Mouse (Mus musculus) gastrocnemius, adult 8-10 months (tissue): ENCODE measurements at regions not wholly inside any gene's neighbourhood (a gene's known extent, or its start where the extent isn't known, plus 50 kb on each side); places are given as distances from the start of the nearest gene placed in this dataset.
A peak's percentile ranks its signal among the peaks of the same experiment; 100 is the strongest.

ENCODE experiments used
- DNase-seq, 2 experiments: peaks; one replicate each; pipeline ENCODE4 v3.0.0; 2022; ENCODE audit warnings: low spot score in 2 of 2

DNA sequence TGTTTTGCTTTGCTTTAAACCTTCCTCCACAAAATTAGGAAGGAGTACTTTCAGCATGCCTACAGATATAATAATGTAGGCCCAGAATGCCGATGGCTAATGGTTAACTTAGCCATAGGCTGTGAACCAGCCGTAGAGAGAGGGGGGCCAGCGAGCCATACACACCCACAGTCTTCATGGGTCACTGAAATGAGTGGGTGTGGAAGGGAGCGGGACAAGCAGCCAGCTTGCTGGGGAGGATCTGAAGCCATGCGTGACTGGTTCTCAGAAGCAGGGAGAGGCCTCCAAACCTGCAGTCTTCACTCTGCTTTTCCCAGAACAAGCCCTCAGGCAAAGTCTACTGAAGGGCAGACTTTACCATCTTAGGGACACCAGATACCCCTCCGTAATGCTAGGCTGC, 50.8 kb upstream of the Ptpn13 start:
- no peak for DNase-seq

DNA sequence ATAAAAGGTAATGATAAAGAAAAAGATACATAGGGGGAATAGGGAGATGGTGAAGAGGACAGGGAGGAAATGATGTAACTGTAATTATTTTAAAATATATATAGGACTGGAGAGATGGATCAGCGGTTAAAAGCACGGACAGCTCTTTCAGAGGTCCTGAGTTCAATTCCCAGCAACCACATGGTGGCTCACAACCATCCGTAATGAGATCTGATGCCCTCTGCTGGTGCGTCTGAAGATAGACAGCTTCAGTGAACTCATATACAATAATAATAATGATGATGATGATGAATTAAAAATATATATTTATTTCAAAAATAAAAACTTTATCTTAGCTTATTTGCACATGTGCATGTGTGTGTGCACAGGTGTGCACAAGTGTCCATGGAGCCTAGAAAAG, 51.9 kb upstream of the Ptpn13 start:
- DNase-seq = no peak

DNA sequence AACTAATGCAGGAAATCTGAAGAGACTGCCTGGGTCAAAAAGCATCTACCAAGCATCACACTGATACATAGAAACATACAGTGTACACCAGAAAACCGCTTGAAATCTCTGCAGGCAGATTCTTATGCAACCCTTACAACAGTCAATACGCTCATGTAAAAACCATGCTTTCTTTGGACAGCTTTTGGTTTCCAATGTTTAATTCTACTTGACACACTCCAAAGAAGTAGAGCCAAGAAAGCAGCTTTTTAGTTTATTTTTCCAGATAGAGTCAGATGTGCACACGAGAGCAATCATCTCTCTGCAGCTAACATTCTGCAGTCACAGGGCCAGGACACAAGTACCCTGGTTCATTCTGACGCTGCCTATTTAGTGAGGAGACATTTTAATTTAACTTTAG, 54.5 kb upstream of the Ptpn13 start:
- DNase-seq = no peak

DNA sequence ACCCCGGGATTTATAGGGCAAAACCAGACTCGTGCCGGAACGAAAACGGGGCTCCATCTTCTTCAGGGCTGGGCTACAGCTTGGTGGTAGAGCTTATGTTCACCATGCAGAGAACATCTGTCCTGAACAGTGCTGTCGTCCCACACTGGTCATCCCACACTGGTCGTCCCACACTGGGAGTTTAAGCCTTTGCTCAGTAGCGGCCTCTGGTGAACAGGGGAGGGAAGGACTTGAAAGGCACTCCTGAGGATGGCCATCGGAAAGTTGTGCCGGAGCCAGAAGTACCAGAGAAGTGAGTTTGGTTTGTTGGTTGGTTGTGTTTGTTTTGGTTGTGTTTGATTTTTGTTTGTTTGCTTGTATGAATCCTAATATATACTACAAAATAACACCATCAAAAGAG, 56.0 kb upstream of the Ptpn13 start:
- DNase-seq = no peak

DNA sequence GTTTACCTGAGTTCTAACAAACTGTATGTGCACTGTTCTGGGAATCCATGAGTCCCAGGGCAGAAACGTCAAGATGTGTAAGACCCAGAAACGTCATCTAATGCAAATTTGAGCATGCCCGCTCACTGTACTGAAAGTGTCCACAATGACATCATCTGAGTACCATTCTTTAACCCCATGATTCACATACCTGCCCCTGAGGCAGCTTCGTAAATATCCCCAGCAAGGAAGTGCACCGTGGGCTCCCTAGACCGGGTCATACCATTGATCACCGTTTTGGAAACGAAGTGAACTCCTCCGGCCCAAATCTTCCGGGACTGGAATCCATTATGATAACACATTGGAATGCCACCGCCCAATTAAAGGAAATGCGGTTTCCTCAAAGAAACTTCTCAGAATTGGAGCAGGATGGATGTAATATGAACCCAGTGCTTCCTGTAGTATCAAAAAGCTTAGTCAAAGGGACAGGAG, 57.8 kb upstream of the Ptpn13 start:
- no peak for DNase-seq

DNA sequence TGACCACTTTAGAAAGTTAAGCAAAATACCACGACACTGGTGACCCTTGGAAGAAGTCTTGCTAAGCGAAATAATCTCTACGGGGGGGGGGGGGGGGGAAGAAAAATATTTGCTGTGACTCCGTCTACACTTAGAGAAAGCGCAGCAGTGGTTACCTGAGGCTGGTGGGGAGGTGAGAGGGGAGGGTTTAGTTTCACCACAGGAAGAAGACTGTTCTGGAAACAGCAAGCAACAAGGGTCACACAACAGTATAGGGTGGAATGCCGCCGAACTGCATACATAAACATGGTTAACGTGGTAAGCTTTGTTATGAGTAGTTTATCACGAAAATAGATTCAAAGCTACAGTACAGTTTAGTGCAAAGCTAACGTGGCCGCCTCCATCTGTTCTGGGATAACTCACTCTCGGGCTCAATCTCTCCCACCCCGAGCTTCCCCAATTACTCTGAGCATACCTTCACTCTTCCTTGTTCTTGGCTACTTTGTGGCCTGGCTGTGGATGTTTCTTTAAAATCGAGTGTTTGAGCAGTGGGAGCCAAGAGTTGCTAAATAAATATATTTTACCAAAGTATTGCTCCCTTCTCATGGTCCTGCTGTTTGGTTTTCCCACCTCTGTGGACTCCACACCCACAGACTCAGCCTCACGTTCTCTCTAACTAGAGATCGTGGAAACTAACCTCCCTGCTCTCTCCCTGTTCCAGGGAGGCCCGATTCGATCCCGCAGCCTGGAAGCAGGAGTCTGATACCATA, 59.1 kb upstream of the Ptpn13 start:
- no peak for DNase-seq

DNA sequence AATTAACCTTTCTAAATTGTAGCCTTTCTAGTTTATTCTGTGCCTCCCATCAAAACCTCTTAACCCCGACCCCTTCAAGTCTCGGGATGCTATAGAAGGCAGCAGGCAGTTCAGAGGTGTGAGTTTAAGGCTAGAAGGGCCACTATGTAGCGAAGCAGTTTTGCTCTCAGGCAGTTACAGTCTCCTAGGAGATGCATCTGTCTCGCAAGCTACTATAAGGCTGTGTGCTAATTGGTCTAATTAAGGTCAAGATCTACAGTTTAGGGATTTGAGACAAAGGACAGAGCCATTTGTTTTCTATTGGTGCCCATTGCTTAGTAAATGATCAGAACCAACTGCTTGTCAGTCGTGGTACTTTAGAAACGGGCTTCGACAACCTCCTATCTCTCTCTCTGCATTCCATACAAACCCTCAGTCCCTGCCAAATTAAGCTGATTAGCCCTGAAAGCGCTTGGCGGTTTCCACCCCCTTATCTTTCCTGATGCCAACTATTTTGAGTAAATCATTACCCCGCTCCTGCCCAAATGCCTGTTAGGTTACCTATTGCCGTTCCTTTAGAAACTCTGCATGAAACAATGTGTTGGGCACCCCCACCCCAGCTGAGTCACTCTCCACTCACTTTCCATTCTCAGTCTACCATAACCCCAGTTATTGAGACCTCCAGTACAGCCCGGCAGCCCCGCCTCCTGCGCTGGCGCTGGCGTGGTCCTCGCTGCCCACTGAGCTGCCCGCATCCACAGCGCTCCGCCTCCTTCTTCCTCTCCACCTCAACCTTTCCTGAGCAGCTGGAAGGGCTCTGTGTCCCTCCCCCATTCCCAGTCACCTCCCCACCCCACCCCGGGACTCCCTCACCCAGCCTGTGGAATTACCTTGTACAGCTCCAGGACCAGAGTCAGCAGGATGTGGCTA, 59.9 kb upstream of the Ptpn13 start:
- no peak for DNase-seq

DNA sequence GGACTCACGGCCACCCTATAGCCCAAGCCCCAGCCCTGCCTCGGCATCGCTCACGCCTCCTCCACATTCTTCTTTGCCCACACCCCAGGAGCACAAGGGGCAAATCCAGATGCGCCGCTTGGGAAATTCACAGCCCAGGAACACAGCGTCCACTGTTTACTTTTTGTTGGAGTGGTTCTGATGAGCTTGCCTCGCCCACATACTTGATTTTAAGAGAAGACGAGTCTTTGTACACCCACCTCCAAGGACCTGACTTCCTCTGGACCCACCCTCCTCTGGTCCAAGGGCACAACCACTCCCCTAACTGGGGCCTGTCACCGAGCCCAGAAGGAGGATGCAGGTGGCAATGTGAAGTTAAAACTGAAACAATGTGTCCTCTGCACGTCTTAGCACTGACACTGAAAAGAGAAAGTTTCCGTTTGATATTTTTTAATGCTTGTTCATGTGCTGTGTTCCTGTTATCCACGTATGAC, 64.2 kb upstream of the Ptpn13 start:
- no peak for DNase-seq

DNA sequence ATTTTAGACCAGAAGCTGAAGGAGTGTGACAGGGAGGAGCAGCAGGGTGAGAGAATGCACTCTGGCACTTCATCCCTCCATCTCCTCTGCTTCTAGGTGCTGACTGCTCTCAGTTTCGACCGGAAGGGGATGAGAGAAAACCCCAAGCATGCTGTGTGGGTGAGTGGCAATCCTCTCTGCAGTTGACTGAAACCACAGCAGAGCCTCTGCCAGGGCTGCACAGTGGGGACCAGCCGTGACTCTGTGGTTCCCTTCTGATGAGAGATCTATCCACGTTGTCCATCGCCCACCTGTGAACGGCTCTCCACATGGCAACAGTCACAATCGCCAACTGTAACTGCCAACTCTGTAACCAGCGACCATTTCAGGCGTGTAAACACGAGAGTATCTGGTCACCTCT, 64.6 kb upstream of the Ptpn13 start:
- DNase-seq = no peak

DNA sequence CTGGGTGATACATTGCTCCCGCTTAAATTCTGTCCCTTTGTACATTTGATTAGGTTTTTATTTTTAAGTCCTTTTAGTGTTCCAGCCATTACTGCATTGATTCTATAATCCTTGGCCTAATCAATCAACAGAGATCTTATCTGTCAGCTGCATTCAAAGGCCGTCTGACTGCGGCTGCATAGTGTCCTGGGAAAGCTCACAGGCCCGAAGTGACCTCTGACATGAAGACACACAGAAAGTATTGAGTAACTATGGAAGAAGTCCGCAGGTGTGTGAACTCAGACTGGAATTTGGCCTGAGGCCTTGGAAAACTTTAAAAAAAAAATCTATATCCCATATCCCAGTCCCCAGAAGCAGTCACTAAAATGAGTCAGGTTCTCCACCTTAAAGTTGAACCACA, 67.4 kb upstream of the Ptpn13 start:
- no peak for DNase-seq

DNA sequence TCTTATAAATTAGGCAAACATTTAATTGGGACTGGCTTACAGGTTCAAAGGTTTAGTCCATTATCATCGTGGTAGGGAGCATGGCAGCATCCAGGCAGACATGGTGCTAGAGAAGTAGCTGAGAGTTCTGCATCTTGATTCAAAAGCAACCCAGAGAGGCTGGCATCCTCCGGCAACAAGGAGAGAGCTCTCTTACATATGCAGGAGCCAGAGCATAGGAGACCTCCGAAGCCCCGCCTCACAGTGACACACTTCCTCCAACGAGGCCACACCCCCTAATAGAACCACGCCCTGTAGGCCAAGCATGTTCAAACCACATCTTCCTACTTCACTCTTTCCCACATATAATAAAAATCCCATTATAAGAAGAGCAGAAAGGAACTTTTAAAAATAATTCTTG, 68.5 kb upstream of the Ptpn13 start:
- DNase-seq = peak in 1 of 2 experiments; percentile 16

DNA sequence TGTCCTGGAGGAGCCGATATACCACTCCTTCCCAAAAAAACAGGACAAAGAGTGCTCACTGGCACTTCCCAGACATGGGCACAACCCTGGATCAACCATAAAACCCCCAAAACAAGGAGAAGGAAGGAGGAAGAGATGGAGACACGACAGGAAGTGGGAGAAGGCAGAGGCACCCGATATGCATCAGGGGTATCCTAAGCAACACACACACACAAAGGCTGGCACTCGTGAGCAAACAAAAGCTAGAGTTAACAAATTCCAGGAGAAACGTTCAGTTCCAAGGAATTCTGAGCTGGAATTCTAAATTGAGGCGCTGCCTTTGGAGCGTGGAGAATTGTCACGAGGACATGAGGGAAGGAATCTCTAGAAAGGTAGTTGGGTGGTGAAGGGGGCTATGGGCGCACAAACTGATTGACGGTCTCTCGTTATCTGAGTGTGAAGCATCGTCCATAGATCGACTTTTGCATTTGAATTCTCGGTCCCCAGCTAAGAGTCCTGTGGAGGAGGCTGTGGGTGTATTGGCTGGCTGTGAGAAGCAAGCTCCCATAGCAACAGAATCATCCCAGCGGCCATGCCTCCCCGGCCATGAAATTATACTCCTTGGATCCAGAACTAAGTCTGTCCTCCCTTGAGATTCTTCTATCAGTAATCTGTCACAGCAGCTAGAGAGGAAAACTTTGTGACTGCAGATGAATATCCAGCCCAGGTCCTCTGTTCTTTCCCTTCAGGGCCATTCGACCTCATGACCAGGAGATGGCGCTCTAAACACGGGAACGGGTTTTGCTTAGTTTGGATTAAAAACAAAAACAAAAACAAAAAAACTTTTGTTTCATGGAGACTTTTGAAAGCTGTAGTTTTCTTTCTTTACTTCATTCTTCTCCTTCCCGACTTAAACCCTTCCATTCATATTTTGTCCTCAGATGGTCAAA, 69.4 kb upstream of the Ptpn13 start:
- DNase-seq = no peak

DNA sequence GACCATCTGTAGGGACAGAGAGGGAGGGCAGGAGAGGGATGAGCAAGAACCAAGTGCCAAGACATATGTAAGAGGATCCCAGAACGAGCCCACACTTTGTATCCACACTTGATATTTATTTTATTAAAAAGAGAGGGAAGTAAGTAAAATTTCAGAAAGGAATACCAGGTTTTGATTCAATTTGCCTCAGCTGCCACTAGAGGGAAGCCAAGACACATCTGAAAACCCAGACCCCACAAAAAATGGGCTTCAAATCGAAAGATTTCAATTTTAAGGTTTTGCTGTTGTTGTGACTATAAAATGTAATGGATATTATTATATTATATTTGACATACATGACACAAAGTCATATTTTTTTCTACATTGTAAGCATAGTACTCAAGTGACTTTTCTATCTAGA, 81.1 kb upstream of the Ptpn13 start:
- DNase-seq = no peak

DNA sequence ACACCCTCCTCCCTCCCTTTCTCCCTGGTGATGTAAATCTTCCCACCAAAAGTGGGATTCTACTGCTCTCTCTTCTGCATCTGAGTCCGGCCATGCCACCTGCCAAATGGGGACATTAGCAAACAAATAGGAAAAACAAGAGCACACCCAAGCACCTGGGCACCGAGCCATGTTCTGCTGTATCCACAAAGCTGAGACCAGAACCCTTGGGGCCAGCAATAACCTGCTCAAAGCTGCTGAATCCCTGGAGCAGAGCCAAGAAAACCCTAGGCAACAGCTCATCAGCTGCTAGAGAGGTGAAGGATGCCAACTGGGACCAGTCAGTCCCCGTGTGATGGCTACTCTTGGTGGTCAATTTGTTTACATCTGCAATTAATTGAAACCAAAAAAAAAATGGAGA, 83.5 kb upstream of the Ptpn13 start:
- peak in 1 of 2 experiments; percentile 16 for DNase-seq

DNA sequence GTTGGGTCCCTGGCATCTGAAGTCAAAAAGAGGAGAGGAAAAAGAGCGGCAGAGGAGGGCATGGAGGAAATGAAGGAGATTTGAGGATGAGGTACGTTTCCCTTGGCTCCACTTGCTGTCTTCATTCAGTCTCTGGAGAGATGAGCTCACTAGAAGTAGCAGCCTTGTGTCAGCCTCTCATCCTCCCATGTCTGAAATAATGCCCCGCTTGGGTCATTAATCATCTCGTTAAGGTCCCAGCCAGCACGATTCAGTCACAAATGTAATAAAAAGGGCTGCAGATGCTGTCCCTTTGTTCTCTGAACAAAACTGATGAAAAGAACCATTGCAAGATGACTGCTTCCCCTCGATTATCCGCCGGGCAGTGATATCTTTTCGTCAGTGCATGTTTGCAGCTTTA, 84.4 kb upstream of the Ptpn13 start:
- DNase-seq = no peak

DNA sequence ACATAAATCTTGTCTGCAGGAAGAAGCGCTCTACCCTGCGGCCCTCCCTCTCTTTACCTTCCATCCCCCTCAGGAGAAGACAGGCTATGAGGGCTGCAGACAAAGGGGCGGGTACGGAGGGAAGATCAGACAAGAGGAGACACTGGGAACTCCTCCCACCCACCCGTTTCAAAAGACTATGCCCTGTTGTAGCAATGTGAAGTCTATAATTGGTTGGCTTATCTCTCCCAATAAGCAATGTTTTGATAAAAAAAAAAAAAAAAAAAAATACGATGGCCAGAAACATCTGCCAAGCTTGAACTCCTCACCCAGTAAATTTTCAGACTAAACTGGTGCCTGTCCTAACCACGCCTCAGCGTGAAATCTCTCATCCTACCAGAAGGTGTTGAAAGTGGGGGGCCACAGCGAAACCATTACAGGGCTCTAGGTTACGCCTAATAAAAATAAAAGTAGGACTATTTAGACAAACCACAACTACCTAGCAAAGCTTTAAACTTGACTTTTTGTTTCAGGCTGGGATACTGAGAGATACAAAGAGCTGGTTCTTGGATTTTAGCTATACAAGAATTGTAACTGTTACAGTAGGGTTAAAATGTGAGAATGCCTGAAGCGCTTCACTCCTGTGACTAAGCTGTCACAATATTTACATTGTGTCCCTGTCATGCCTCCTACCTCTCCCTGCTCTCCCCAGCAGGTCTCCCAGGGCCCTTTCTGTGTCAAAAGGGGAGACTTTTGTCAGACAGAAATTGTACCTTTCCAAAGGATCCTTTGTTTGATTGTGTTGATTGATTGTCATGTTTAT, 88.1 kb upstream of the Ptpn13 start:
- no peak for DNase-seq

DNA sequence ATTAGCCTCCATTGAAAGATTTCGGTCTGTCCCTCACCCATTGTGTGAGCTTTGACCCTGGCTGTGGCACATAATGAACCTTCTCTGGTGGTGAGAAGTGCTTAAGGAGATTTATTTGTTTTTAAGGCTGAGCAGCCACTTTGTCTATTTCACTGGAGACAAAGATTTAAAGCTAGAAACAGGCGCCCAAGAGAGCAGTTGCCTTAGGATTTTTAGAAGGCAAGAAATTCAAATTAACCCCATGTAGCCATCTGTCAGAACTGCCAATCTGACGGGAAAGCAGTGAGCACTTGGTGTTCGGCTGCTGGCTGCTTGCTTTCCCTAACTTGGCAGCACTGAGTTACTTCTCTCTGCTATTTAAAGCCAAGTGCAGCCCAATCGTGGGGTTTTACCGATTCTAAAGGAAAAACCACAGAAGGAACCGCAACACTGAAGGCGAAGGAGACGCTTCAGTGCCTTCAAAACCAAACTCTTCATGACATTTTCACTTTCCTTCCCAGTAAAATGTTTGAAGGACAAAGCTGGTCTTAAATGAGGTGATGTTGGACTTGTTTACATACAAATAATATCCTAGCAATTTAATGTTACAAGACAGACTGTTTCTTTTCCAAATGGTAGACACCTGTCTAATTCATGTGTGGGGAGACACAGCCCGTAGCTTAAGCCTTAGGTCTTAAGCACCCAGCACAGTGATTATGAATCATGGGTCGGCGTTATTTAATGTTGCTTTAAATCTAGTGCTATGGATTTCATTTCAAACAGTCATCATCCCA, 88.9 kb upstream of the Ptpn13 start:
- DNase-seq = no peak

DNA sequence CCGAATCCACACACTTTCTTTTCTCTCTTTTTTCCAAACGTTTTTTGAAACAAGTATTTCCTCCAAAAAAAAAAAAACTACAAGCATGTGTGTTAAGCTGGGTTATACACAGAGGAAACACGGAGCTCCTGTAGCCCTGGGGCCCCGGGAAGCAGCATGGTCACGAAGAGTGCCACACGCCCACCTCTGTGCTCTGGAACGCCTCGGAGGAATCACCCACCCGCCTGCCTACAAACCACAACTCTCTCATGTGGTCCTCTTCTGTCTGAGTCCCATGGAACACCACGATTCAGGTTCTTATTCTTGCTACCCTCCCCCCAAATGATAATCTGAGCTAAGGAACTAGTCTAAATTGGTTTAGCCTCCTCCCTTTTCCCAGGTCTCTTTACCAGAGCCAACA, 98.6 kb upstream of the Ptpn13 start:
- DNase-seq = no peak

DNA sequence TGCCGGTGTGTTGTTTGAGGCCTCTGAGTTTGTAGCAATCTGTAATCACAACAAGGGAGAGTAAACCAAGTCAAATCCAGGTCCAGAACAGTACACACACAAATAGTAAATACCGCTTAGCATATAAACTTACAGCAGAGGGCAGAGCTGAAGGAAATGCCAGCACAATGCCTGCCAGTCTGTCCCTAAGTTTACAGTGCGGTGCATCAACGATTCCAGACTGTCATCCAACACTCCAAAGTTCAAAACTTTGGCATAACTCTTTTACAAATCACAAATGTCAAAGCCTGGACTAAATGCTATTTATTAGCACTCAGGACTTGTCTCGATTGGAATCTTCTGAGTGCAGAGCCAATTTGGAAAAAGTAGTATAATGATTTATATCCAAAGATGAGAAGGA, 104.7 kb upstream of the Ptpn13 start:
- DNase-seq = no peak
